Mouse (Mus musculus) CH12.LX (cell line): ENCODE measurements around the gene Psmd5.

Experiments
- CHD2 ChIP-seq: IDR thresholded peaks from 2 replicates; pipeline ENCODE4 v1.6.1; 2011; ENCODE audit warnings: low read length, improper control_type of control experiment
- CTCF ChIP-seq, 2 experiments: IDR thresholded peaks in 1 of 2; conservative IDR thresholded peaks in 1 of 2; 2 replicates each; pipeline ENCODE4 v1.5.1; 2011 to 2012; ENCODE audit warnings: low read depth in 2 of 2, low read length in 2 of 2, improper control_type of control experiment in 1 of 2, inconsistent platforms in 1 of 2, mild to moderate bottlenecking in 1 of 2, moderate library complexity in 1 of 2
- MEF2A ChIP-seq: IDR thresholded peaks from 2 replicates; pipeline ENCODE4 v1.6.1; 2014; ENCODE audit warnings: low read depth, mild to moderate bottlenecking, inconsistent platforms, low read length, improper control_type of control experiment, borderline replicate concordance
- POLR2A ChIP-seq: IDR thresholded peaks from 2 replicates; pipeline ENCODE4 v1.6.1; 2011; ENCODE audit warnings: low read depth, mild to moderate bottlenecking, improper control_type of control experiment, low read length
- POLR2AphosphoS2 ChIP-seq: IDR thresholded peaks from 2 replicates; pipeline ENCODE4 v1.6.1; 2011; ENCODE audit warnings: low read depth, low read length, improper control_type of control experiment
- UBTF ChIP-seq: IDR thresholded peaks from 2 replicates; pipeline ENCODE4 v1.6.1; 2012; ENCODE audit warnings: low read depth, mild to moderate bottlenecking, inconsistent platforms, low read length, improper control_type of control experiment, moderate library complexity

GRCm38 (mm10) chr2:34843211-34843939 is 31.4 kb downstream of the Psmd5 start:
- no peak for TF ChIP-seq CHD2
- TF ChIP-seq CTCF (conservative IDR thresholded peaks at IDR 0.05 in 1 of 2, IDR thresholded peaks at IDR 0.05 in 1 of 2; ENCODE audit: low read depth in 2 of 2, low read length in 2 of 2) = no peak
- no peak for TF ChIP-seq MEF2A
- TF ChIP-seq POLR2A = no peak
- no peak for TF ChIP-seq UBTF
- TF ChIP-seq POLR2AphosphoS2 = no peak
